Mouse (Mus musculus): ENCODE measurements at regions not wholly inside any gene's neighbourhood (a gene's known extent, or its start where the extent isn't known, plus 50 kb on each side); places are given as distances from the start of the nearest gene placed in this dataset.

DNA sequence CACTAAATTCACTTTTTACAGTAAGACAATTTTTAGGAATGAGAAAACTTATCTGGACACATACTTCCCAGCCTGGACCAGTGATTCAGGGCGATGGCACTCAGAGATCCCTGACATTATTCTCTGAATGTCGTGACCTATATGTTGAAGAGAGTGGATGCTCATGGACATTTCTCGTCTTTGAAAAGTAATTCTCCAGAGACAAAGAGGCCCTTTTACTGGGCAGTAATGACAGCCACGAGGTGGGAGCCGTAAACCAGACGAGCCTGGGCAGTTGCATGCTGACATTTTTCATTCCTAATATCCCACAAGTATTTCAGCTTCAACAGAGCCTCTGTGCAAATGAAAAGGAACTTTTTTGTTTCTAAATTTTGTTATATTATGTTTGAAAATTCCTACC, 1041.3 kb downstream of the Slc22a22 start:
- no peak for DNase-seq (ENCODE audit: low spot score in 2 of 2)

DNA sequence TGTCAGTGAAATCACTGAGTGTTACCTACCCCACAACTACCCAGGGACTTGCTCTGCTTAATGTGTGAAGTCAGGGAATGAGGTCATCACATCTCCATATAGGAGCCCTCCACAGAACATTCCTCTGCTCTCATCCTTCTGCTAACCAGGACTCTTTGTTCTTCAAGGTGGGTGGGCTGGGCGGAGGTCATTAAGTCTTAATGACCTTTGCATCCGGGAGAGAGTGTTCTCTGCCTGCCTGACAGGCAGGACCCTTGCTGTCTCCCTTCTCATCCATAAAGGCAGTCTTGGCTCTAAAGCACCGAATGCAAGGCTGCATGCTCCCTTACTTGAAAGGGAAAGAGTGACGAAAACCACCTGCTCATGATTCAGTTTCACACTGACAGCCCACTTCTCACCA, 1051.4 kb downstream of the Slc22a22 start:
- no peak for DNase-seq (ENCODE audit: low spot score in 2 of 2)

DNA sequence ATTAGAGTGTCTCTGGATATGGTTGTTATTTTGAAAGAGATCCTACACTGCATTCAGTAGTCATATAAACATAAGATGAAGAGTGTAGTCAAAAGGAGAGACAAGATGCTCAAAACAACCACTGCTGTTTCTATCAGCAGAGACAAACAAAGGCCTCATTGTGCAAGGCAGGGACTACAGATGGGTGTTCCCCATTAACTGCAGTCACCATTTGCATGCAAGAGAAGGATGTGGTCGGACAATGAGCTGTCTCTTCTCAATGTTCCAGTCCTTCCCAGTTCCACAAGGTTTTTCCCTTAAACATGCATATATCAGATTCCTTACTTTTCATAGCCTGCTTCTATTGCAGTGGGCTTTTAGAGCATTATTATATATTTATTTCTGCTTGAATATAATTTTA, 1056.7 kb downstream of the Slc22a22 start:
- DNase-seq (ENCODE audit: low spot score in 2 of 2), result no peak

DNA sequence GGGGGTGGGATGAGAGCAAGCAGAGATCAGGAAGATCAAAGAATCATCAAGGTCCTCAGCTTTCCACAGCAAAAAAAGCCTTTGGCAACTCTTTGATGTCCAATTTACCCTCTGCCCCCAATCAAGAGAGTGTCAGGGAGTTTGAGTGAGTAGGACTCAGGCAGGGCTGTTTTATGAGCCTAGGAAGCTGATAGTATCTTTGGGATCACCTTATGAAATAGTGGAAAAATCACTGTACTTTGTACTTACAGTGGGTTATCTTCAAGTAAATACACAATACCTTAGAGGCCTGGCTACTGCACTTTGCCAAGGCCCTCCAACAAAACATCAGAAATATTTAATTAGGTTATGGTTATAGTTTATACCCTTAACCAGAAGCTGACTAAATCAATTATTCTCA, 1085.4 kb downstream of the Slc22a22 start:
- DNase-seq (ENCODE audit: low spot score in 2 of 2), result no peak

DNA sequence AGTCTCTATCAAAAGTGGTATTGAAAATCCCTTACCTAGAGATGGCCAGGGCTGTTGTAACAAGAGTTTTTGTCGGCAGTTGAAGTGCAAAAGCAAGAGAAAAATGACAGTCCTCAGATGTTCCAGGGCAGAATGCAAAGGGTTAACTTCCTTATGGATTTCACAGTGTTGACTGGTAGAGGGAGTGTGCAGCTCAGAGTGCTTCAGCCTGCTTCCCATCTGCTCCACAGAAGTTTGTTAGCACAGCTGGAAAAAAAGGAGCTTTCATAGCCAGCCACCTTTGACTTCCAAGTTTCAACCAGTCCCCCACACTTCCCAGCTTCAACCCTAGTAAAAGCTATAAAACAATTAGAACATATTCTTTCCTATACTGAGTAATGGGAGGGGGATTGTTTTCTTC, 1098.9 kb downstream of the Slc22a22 start:
- DNase-seq (ENCODE audit: low spot score in 2 of 2), result no peak

DNA sequence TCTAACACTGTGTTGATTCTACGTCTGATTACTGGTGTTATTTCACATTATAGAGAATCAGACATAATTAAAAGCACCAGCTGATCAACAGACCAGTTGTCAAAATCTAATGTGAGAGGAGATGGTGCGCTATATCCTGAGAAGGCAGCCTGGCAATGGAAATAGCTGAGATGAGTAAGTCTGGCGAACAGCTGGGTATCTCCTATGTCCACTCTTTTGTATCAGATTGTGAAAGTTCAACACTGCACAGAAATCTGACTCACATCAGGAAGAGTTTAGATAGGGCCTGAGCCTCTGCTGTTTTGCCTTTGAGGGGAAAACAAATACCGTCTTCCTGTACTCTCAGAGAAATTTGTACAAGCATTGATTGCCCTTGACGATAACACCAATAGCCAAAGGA, 1126.5 kb downstream of the Slc22a22 start:
- no peak for DNase-seq (ENCODE audit: low spot score in 2 of 2)

DNA sequence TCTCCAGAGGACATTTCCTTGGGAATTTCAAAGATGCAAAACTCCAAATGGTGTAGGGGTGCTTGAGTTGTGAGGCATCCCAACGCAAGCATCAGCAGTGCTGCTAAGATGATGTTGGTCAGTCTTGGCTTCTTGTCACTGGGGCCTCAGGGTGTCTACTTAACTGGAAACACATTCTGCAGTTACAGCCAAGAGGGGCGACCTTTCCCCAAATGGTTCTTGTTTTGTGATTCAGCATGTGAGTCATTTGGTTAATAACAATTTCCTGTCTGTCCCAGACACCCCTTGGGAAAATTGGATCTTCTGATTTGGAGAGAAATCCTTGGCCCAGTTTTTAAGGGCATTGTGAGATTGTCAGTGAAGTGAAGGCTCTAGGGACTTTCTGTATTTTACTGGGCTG, 1131.3 kb downstream of the Slc22a22 start:
- no peak for DNase-seq (ENCODE audit: low spot score in 2 of 2)

DNA sequence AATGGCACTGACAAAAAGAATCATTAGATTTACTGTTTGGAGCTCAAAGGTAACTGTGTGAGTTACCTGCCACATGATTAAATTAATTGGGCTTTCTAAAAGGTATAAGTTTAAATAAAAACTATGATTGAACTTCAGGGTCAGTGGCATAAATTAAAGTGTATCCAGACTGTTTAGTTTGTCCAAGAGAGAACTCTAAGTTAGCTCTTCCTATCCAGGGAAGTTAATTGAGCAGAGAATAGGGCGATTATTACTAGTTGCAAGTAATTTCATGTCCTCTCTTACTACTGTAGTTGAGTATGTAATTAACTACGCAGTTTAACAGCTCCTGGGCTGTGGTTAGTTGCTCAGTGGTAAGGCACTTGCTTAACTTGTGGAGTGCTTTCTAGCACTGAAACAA, 1132.5 kb downstream of the Slc22a22 start:
- DNase-seq (ENCODE audit: low spot score in 2 of 2), result no peak

DNA sequence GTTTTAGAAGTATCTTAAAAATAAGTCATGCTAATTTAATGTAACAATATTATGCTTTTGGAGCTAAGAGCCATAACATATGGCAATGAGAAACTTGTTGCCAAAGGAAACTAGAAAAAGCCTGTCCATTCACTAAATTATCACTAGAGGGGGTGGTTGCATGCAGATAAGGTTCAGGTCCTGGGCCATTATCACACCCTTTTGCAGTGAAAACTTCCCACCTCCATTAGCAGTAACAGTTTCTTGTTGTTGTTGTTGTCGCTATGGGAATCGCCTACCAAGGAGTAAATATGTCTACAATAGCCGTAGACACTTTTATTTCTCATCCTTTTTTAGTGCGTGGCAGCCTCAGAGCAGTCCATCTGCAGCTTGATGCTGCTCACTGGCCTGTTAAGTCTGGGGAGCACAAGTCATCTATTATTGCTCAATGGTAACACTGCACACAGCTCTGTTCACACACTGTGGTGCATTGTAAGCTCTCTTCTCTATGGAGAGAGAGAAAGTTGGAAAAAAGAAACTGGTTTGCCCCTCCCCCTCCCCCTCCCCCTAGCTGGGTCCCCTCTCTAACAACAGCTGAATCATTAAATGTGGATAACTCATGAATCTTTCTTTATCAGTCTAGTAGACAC, 1133.0 kb downstream of the Slc22a22 start:
- no peak for DNase-seq (ENCODE audit: low spot score in 2 of 2)

DNA sequence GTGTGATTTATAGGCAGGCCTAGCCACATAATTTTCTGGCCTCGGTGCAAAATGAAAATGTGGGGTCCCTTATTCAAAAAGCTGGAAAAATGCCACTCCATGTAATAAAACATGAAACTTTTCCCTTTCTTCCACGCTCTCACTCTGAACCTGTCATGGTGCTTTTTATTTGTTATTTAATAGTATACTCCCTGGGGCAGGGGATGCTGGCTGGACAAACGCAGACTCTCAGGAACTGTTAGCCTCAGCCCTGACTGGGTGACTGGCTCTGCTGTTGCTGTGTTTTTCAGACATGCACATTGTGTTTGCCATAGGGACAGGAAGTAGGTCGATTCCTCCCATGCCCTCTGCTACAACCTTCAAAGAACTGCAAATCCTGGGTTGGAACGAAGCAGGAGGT, 1139.5 kb downstream of the Slc22a22 start:
- DNase-seq (ENCODE audit: low spot score in 2 of 2), result no peak

DNA sequence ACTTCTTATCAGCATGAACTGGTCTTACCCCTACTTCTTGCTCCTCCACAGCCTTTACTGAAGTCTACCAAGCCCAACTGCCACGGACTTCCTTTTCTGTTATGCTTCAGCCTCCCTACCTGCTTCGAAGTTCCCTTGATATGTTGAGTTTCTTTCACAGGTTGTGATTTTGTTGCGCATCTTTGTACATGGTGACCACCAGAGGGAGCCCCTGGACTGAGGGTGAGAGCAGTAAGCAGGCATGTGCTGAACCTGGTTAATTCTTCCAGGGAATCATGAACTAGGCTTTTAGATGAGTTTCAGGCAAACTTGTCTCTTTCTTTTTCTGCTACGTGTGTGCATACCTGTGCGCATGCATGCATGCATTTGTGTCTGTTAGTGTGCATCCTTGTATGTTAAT, 1141.0 kb downstream of the Slc22a22 start:
- peak; percentile 67 to 80 for DNase-seq (ENCODE audit: low spot score in 2 of 2)

DNA sequence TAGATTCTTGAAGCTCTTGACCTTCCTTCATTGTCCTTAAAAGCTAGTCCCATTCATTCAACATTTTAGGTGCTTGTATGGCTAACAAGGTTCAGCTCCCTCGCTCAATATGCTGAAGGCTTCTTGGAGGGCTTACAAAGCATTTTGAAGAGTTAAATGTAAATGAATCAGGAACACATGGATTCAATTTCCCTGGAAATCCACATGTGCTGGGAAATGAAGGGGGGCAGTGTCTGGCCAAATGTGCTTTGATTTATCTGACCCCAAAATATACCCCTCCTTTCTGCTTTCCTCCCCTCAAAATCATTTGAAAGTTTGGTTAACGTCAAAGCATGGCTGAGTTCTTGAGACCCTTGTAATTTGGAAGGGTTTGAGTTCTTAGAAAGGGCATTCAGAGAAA, 1142.4 kb downstream of the Slc22a22 start:
- DNase-seq (ENCODE audit: low spot score in 2 of 2), result no peak

DNA sequence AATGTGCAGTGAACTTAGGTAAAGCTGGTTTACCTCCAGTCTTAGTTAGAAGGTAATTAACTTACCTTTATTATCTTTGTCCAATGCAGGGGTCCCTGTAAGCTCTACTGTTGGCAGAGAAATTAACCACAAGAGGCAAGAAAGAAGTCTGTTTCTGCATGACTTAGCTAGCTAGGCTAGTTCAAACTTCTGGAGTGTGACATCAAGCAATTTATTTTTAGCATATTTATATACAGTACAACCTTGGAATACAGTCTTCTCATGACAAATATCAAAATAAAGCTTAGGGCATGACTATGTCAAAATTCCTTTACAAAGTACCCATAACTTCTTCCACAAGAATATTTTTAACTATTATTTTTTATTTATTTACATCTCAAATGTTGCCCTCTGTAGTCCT, 1156.9 kb downstream of the Slc22a22 start:
- DNase-seq (ENCODE audit: low spot score in 2 of 2), result no peak

DNA sequence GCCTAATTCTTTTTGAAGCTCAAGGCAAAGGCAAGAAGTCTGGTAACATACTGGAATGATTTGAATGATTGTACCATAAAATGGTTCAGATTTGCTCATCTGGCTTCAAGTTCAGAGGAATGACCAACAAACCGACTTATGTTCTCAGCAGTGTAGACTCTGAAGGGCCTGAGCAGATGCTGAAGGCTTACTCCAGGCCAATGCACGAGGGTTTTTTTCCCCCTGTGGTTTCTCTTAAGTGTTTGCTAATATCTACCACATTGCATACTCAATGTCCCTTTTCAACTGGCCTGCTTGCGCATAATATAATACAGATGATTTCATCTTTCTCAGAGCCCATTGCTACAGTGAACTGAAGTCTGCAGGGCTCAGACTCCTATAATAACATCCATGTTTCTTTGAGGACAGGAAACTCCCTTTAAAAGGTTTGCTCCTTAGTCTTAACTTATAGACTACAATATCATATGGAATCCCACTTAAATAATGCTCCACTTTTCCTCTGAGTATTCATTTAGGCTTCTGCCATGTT, 1182.5 kb downstream of the Slc22a22 start:
- no peak for DNase-seq (ENCODE audit: low spot score in 2 of 2)

DNA sequence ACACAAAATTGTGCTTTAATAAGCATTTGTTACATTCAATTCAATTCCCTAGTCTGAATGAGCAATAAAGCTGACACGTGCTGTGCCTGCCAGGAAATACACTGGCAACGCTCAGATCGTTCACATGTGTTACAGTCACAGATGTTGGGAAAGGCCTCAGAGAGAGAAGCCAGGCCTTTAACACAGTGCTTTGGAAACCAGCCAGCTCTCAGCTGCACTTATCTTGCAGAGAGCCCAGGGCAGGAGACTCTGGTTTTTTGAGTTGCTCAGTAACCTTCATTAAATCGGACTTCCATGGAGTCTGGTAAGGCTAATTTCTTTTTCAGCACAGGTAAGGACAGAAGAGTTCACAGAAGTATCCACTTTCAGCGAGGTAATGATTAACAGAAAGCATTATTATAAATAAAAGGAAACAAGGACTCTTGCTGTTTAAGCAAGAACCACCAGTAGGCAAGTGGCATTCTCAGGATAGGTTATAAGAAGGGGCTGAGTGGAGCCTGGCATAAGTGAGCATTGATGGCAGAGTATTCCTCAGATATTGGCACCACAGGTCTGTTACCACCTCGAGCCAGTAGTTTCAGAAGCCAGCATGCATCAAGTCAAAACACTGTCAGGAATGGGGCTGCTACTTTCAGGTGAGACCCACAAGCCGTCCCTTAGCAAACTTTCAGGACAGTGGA, 1198.7 kb downstream of the Slc22a22 start:
- peak; percentile 2 to 3 for DNase-seq (ENCODE audit: low spot score in 2 of 2)

DNA sequence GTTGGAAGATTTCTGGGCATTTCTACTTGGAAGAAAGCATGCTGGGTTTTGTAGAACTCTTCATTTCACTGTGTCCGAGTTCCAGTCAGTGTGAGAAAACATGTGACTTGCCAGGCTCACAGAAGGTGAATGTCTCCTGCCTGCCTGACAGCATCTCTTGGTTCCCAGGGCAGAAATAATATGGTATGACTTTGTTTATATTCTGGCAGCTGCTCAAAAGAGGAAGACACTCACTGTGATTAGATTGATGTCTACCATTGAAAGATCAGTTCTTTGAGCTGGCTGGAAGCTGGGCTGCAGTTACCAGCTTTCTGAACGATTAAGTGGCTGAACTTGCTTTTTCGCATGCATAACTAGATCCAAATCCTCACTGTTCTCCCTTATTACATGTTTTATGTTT, 1199.4 kb downstream of the Slc22a22 start:
- DNase-seq (ENCODE audit: low spot score in 2 of 2), result no peak

DNA sequence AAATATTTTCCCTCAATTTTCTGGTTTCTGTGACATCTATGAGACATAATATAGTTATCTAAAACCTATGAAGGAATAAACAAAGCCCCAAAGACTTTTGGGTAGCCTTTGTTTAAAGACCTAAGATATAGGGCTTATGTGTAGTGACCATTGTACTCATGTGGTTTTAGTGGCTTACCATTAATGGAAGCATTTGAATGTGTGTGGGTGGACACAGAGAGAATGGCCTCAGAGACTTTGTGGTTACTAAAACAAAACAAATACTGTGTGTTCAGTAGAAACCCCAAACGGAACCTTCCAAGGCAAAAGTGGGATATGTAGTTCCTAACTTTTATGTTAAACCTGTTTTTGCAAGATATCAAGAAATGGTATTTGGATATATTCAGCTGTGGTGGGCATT, 1228.7 kb downstream of the Slc22a22 start:
- no peak for DNase-seq (ENCODE audit: low spot score in 2 of 2)

DNA sequence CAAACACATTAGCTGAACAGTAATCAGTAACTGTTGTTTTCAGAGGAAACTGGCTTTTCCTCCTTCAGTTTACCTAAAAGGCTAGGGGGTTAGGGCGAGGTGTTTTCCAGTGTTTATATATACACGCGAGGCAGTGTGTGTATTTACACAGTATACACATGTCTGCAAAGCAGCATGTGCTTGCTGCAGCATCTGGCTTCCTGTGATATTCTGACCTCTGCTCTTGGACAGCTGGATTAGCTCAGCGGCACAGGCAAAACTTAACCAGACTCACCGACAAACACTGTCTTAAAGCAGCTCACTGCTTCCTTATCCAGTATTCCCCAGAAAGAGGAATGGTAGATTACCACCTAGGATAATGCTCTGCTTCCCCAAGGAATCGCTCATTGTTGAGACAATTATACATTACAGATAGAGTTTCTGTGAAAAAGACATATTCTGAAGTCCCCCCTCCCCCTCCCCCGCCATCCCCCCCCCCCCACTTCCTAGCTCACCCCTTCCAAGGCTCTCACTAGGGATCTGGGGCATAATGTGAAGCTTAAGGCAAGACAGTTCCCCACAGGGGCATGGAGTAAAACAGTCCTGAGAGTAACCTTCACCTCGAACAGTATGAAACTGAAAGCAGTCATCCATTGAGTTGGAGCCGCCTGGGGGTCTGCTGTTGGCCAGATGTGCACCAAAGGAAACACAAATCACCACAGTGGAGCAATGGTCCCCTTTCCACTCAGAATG, 1233.3 kb downstream of the Slc22a22 start:
- no peak for DNase-seq (ENCODE audit: low spot score in 2 of 2)

DNA sequence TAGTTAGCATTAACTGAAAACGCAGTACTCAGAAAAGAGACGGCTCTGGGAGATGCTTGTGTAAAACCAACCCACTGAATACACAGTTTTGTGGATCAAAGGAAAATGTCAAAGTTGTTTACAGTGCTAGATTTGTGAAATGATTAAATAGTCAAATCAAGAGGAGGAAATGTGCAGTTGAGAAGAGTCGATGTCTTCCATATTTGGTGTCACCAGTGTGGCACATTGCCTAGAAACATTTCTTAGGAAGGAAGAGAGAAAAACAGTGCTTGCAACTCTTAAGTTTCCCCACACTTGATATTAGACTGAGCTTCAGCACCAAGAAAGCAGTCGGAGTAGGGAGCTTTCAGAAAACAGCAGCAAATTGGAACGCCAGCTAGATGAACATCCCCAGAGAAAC, 1274.9 kb downstream of the Slc22a22 start:
- DNase-seq (ENCODE audit: low spot score in 2 of 2), result no peak

DNA sequence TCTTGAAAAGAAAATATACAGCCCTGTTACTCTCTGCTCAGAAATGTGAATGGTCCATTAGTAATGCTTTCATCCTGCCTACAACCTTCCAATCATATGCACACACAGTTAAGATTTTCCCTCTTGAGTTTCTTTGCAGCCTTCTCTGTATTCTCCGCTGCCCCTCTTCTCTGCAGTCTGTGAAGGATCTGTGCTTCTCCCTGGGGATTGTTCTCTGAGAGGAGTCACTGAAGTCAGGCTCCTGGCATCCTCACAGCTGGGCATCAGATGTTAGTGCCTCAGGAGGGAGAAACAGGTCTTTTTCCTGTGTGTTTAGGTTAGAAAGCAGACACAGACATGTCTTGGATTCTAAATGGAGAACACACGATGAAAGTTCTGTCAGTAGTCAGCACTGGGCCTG, 1278.1 kb downstream of the Slc22a22 start:
- no peak for DNase-seq (ENCODE audit: low spot score in 2 of 2)

DNA sequence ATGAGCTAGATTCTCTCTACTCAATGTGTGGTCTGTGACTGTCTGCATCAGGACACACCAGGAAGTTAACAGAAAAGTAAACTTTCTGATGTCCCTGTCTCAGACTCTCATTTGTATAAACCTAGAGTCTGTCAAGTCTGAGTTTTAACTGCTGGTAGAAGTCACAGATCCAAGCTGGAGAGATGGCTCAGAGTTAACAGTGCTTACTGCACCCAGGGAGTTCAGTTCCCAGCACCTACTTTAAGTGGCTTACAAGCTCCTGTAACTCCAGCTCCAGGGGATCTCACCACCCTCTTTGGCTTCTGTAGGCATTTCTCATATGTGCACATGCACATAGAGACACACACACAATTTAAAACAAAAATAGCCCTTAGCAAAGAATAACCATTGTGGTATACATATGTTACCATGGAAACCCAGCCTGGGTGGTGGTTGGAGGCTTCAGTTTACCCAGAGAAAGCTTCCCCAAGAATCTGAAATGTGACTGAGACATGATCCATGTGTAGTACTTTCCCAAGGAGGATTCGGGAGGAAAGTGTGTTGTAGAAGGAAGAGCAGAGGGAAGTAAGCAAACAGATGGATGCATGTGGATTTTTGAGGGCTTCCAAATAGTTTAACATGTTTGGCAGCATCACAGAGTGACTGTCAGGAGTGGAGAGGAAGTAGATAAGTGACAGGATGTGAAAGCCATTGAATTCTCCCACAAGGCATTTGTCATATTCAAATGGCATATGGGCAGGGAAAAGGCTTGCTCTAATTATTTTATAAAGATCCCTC, 1279.8 kb downstream of the Slc22a22 start:
- DNase-seq (ENCODE audit: low spot score in 2 of 2), result peak in 1 of 2 experiments; percentile 2

DNA sequence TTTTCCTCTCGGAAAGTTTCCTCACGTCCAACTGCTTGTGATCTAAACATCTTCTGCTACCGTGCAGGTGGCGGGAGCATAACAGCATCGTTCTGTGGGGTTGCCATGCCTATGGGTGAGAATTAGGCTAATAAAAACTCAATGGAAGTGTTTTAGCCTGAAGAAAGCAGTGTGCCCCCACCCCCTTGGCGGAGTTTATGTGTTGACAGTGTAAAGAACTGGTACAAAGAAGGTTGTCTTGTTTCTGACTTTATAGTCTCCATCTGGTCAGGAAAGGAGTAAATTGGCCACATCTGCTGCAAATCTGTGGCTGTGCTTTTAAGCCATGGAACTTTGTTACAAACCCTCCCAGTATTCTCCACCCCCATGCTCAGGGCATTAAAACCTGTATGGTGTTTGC, 1311.2 kb downstream of the Slc22a22 start:
- DNase-seq (ENCODE audit: low spot score in 2 of 2), result no peak

Measured in right cerebral cortex, adult 2 months (tissue).